Mouse (Mus musculus) gastrocnemius, postnatal 36 days (tissue): ENCODE data around the gene Fam102a. TPM values are rescaled to one million over a fixed set of nuclear protein-coding genes. Genes with fewer than 3 reads are reported as not detected.
A peak's percentile ranks its signal among the peaks of the same experiment; 100 is the strongest.

Experiments used
- DNase-seq, 2 experiments: peaks; one replicate each; pipeline ENCODE4 v3.0.0; 2022
- intact Hi-C: fragments of 180-260 bp; cut with DNase I; formaldehyde crosslinking; loops from one replicate; pipeline ENCODE4 v1.15.1; 2025
- total RNA-seq, 2 experiments: library from RNA; stranded (reverse); gene quantifications; 2 replicates each; pipeline ENCODE4 v1.2.3; 2021

Fam102a gene
- total RNA-seq, 2 experiments from 2014 or later = 2.6 to 2.7 TPM

DNA sequence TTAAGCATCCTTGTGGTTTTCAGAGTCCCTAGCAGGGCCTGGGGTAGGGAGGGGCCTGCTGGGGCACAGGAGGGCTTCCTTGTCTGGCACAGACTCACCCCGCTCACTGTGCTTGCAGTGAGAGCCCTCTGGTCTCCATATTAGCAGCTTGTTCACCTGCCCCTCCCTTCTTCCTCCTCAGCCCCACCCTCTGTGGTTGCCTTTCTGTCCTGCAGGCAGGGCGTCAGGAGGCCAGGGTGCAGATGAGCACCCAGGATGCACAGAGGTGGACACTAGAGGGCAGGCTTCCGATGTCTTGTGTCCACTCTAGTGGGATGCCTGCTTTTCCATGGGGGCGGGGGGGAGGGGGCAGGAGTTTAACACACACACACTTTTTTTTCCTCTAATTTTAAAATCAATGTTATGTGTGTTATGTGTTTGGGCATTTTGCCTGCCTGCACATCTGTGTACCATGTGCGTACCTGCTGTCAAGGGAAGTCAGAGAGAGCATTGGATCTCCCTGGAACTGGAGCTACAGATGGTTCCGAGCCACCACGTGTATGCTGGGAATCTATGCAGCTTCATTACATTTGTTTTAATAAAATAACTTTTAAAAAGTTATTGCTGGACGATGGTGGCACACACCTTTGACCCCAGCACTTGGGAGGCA is 66.4 kb downstream of the Fam102a start:
- intact Hi-C loops = loop anchor here (1.0 kb wide), 1 partner anchor 17 kb away; no protein-coding TSS in a partner anchor
- DNase-seq = no peak

DNA sequence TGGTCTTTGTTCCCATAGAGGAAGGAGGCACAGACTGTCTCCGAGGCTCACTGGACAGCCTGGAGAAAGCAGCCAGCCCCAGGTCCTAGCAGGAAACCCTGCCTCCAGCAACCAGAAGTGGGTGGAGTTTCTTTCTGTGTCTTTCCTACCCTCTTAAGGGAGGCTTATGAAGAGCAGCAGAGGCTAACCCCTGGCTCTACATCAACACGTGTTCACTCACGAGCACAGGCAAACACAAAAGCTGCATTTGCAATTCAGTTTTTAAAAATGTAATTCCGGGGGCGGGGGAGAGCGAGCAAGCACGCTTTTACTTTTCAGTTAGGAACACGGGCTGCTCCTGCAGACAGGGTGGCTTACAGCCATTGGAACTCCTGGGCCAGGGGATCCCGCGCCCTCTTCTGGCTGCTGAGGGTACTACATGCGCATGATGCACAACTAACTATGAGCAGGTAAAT is 67.5 kb downstream of the Fam102a start:
- intact Hi-C loops = loop anchor here (1.0 kb wide), 1 partner anchor 18 kb away; no protein-coding TSS in a partner anchor

DNA sequence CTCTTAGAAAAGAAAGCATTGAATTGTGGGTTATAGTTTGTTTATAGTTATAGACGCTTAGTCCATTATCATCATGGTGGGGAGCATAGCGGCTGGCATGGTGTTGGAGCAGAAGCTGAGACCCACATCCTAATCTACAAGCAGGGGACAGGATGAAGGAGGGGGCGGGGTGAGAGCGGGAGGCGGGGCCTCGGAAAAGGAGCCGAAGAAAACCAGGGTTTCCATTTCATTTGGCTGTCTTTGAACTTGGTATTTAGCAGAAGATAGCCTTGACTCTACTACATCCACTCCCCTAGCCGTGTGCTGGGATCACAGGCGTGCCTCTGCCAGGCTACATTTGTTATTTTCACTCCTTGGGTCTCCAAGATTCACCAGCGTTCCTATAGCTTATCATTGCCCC is 69.5 kb downstream of the Fam102a start:
- intact Hi-C loops = no loop called here

More for the DNA sequence above, 67.5 kb downstream of the Fam102a start:
- peak; percentile 88 to 92 for DNase-seq

DNA sequence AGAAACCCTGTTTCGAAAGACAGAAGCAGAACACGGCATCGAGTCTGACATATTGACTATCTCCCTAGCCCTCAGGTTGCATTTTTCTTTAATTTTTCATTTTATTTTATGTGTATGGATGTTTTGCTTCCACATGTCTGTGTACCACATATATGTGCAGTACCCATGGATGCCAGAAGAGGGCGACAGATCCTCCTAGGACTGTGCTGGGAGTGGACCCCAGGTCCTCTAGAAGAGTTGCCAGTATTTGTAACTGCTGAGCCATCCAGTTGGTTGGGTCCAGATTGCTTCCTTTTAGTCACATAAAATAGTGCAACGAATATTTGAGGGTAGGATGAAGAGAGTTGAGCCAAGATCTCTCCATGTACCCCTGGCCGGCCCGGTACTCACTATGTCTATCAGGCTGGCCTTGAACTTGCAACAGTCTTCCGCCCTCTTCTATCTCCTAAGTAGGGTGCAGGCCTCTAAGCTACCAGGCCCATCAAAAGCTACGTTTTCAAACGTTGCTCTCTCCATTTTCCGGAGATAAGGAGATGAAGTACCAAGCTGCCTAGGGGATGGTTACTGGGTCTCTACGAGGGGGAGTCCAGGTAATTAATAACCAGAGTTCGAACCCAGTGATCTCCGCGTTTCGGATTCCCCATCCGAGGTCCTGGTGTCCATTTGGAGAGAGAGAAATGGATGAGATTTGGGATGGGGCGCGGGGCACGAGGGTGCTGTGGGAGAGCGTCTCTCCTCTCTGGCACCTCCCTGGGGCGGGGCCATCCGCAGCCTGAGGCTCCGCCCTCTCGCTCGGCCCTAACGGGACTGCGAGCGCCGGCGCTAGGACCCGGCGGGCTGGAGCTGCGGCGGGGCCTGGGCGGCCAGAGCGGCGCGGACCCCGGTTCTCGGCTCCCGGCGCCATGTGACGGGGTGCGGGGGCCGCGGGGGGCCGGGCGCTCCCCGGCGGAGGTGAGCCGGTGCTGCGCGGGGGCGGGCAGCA is 71.3 kb downstream of the Fam102a start:
- intact Hi-C loops = no loop called here
- peak; percentile 81 to 88 for DNase-seq

More for the DNA sequence above, 69.5 kb downstream of the Fam102a start:
- DNase-seq = no peak

DNA sequence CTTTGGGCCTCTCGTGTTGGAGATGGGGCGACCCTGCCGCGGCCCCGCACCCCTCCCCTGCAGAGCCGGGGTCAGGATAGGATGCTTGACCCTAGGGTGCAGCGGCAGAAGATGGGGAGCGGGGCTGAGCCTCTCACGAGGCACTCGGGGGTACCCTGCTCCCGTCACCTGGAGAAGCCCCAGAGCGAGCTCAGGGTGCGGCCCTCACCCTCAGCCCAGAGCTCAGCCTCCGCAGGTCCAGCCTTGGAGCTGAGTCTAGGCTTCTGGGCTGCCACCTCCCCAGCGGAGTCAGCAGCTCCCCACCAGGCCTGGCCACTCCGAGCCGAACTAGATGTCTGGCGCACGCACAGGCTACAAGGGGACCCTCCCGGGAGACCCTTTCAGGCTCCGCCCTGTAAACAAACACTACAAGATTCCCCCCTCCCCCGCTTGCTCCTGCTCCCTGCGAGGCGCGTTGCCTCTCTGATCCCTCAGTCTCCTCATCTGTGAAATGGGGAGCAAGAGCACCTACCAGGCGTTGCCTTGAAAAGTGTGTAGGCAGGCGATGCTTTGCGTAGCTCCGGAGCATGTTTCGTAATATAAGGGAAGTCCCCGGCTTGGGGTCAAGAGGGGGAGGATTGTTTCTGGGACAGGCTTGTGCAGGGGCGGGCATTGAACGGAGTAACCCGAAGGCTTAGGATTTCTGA is 72.3 kb downstream of the Fam102a start:
- intact Hi-C loops = no loop called here
- peak in 1 of 2 experiments; percentile 56 for DNase-seq

DNA sequence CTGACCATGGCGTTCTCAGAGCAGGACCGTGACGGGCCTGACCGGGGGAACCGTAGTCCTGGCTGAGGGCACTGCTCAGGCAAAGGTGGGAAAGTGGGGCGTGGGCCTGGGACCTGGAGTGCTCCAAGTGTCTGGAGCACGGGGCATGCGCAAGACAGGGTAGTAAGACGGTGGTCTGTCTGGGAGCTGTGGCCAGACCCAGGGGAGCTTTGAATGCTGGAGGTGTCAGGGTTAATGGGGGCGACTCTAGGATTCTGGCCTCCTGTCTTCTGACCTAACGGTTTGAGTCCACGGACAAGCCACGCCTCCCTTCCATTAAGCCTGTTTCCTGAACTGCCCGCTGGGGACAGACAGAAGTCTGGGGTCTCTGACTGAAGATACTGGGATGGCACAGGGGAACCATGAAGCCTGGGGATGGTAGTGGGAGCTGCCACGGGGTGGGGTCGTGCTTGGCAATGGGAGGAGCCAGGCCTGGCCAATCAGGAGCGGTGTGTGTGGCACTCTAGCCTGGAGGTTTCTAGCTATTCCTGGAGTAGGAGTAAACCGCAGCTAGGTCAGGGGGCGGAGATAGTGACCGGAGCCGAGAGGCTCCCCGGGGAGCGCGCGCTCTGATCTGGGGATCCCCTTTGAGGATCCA is 73.1 kb downstream of the Fam102a start:
- DNase-seq = peak; percentile 76 to 80
- intact Hi-C loops = no loop called here

DNA sequence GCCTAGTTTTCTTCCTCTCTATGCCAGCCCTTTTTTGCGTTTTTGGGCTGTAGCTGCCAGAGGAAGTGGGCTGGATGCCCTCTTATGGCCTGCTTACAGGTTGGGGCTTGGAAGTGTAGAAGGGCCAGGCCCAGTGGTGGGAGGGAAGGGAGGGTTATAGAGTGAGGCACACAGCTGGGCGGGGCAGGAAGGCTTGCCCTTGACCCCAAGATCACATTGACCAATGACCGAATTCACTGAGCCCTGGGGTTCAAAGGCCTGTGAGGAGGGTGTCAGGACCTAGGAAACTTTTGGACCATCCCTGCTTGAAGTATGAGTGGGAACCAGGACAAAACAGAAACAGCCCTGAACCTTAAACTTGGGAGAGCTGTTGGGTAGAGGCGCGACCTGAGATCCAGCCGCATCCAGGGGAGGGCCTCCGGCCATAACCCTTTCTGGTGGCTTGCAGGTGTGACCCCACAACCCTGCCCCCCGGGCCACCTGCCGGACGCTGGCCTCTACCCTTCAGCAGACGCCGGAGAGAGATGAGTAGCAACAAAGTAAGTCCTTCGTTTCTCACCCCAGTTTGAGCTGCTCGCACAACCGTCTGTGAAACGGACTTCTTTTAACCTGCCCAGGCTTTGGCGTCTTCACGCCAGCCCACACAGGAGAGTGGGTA is 73.8 kb downstream of the Fam102a start:
- intact Hi-C loops = no loop called here

DNA sequence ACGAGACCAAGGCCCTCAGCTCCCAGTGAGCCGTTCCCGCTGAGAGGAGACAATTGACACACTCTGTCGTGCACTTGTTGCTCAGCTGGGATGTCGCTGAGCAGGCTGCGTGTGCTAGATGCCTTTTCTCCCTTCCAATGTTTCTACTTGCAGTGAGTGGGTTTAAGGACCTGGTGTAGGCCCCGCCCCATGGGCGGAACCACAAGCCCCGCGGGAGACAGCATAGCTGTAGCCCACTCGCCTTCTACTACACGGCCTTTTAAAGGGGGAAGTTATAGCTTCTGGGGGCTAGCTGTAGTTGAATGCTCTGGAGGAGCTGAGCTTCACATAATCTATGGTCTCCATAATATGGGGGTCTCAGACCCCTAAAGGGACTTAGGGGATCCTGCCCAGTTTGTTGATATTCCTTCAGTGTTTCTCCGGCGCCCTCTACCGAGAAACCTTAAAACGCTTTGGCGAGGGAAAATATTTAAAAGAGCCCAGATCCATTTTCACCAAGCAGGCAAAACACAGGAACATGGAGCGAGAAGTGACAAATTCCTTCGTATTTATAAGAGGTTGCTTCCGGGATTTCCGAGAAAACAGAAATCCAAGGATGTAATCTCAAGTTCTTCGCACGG is 75.6 kb downstream of the Fam102a start:
- intact Hi-C loops = loop anchor here (5.0 kb wide), 1 partner anchor 33 kb away; the partner anchor contains the start of gene 9430097D07Rik
- no peak for DNase-seq

More for the DNA sequence above, 73.8 kb downstream of the Fam102a start:
- no peak for DNase-seq

DNA sequence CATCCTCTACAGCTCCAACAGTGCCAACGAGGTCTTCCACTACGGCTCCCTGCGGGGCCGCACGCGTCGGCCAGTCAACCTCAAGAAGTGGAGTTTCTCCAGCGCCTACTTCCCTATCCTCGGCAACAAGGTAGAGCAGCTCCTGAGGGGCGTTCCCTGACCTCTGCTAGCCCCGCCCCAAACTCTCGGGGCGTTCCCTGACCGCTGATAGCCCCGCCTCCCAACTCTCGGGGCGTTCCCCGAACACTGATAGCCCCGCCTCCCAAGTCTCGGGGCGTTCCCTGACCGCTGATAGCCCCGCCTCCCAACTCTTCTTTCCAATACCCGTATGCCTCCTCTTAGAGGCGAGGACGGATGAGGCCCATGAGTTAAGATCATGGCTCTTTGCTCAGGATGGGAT is 77.1 kb downstream of the Fam102a start:
- intact Hi-C loops = loop anchor here (5.0 kb wide), 1 partner anchor 35 kb away; the partner anchor contains the start of gene 9430097D07Rik
- no peak for DNase-seq

DNA sequence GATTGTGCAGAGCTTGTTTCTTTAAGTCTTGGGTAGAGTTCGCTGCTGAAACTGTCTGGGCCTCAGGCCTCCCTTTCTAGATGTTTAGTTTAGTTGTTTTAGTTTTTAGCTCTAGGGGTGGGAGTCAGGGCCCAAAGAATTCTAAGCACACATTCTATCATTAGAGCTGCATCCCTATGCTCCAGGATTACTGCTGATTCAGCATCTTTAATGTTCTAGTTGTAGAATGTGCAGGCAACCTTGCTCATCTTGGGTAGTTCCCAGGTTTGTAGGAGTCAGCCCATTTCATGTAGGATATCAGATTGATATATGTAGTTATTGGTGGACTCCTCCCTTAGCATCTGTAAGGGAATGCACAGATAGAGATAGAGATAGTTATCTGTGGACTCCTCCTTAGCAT is 82.0 kb downstream of the Fam102a start:
- no peak for DNase-seq
- intact Hi-C loops = no loop called here

DNA sequence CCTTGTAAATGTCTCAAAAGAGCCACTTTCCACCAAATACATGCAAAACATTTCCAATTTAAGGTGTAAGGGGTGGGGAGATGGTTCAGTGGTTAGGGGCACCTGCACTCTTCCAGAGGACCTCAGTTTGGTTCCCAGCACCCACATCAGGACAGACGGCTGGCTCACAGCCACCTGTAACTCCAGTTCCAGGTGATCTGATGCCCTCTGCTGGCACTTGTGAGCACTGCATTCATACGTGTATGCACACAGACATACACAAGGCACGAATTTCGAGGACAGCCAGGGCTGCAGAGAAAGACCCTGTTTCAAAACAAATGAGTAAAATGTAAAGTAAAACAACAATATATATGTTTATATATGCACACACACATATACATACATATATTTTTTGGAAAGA is 82.5 kb downstream of the Fam102a start:
- intact Hi-C loops = no loop called here

DNA sequence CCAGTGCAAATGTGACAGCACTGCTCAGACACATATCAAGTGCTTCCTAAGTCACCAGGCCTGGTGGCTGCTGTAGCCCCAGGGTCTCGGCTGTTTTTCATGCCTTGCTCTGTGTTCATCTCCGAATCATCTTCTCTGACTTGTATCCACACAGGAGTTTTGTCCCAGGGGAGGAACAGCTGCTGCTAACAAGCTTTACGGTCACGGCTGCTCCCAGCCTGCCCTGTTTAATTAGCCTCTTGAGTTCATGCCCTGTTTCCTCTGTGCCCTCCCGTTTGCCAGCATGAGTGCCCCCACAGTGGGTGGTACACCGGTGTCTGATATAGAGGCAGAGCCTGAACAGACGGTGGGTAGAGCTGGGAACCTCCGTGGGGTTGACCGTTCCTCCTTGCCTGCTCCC is 82.9 kb downstream of the Fam102a start:
- intact Hi-C loops = no loop called here
- no peak for DNase-seq

More for the DNA sequence above, 82.5 kb downstream of the Fam102a start:
- no peak for DNase-seq

Other genes starting within 250 kb of the Fam102a start
- 10 to 100 TPM; 54.1 to 54.7 TPM for gene Golga2, start 247.9 kb upstream of the Fam102a start, total RNA-seq
- 100 to 1,000 TPM in 1 of 2 experiments, 10 to 100 TPM in 1; 97.6 to 126 TPM for gene Swi5, start 247.3 kb upstream of the Fam102a start, total RNA-seq
- gene Ciz1, start 183.0 kb upstream of the Fam102a start, total RNA-seq = 10 to 100 TPM; 23.2 to 25.4 TPM
- 1 to 10 TPM; 4.8 to 5.3 TPM for gene Dnm1, start 182.0 kb upstream of the Fam102a start, total RNA-seq
- gene 1110008P14Rik, start 153.4 kb upstream of the Fam102a start, total RNA-seq = 10 to 100 TPM; 36.4 to 44.0 TPM
- 1 to 10 TPM; 1.4 to 3.7 TPM for gene Lcn2, start 147.1 kb upstream of the Fam102a start, total RNA-seq
- gene Ptges2, start 139.4 kb upstream of the Fam102a start, total RNA-seq = 10 to 100 TPM; 41.3 to 45.0 TPM
- gene Naif1, start 84.9 kb upstream of the Fam102a start, total RNA-seq = 1 to 10 TPM; 1.8 to 1.9 TPM
- gene Slc25a25, start 83.9 kb upstream of the Fam102a start, total RNA-seq = 100 to 1,000 TPM in 1 of 2 experiments, 10 to 100 TPM in 1; 71.7 to 145 TPM
- 10 to 100 TPM; 10.3 to 11.0 TPM for gene Dpm2, start 35.5 kb downstream of the Fam102a start, total RNA-seq
- gene Pip5kl1, start 39.5 kb downstream of the Fam102a start, total RNA-seq = not detected
- not detected for gene 9430097D07Rik, start 40.4 kb downstream of the Fam102a start, total RNA-seq
- gene St6galnac4, start 51.8 kb downstream of the Fam102a start, total RNA-seq = 10 to 100 TPM; 14.1 to 21.7 TPM
- gene St6galnac6, start 64.4 kb downstream of the Fam102a start, total RNA-seq = 10 to 100 TPM; 34.9 to 46.5 TPM
- gene Ak1, start 86.4 kb downstream of the Fam102a start, total RNA-seq = 1,000 to 10,000 TPM; 1,818 to 2,240 TPM
- gene Eng, start 111.3 kb downstream of the Fam102a start, total RNA-seq = 10 to 100 TPM; 23.9 to 26.7 TPM
- 1 to 10 TPM; 4.4 to 4.5 TPM for gene Fpgs, start 168.8 kb downstream of the Fam102a start, total RNA-seq
- gene Cdk9, start 177.7 kb downstream of the Fam102a start, total RNA-seq = 10 to 100 TPM; 18.1 to 21.0 TPM
- 1 to 10 TPM; 6.4 to 7.0 TPM for gene Sh2d3c, start 185.7 kb downstream of the Fam102a start, total RNA-seq
- gene 6330409D20Rik, start 205.7 kb downstream of the Fam102a start, total RNA-seq = not detected
- gene Tor2a, start 221.9 kb downstream of the Fam102a start, total RNA-seq = 1 to 10 TPM; 3.9 to 5.1 TPM
- not detected for gene Ttc16, start 240.3 kb downstream of the Fam102a start, total RNA-seq
- gene Ptrh1, start 240.5 kb downstream of the Fam102a start, total RNA-seq = 1 to 10 TPM; 2.0 to 2.1 TPM
- not detected for gene Cfap157, start 249.1 kb downstream of the Fam102a start, total RNA-seq